Mouse (Mus musculus) leukemia stem cell, adult 10-12 weeks (primary cell): ENCODE results near the gene Rab34. TPM values are rescaled to one million over a fixed set of nuclear protein-coding genes. Genes with fewer than 3 reads are reported as not detected.

Experiments
- polyA plus RNA-seq: library from polyadenylated mRNA; stranded (reverse); fragments of >175 nt; gene quantifications from 2 replicates; pipeline ENCODE4 v1.2.3, GENCODE M21; 2012; ENCODE audit warnings: low replicate concordance

Rab34 gene
- 6.1 and 6.5 TPM in 2 replicates for polyA plus RNA-seq

GRCm38 (mm10) chr11:78188331-78189233 lies at the start of gene Rab34:
TSS of gene Rab34 (plus strand) at chr11:78188430.

GRCm38 (mm10) chr11:78164924-78165760 lies 23.1 kb upstream of the Rab34 start, which contains the start of gene Traf4:
TSS of gene Traf4 (minus strand) at chr11:78165589.

GRCm38 (mm10) chr11:78176402-78176862 lies 11.8 kb upstream of the Rab34 start, which contains the start of the genes Nek8 and Tlcd1:
TSS of gene Nek8 (minus strand) at chr11:78176675.
TSS of gene Tlcd1 (plus strand) at chr11:78176711.

GRCm38 (mm10) chr11:78182961-78183844 lies 5.0 kb upstream of the Rab34 start, which contains the start of gene Rpl23a:
TSS of gene Rpl23a (minus strand) at chr11:78183584.

GRCm38 (mm10) chr11:78193113-78193512 lies 4.9 kb downstream of the Rab34 start, which contains the start of gene Proca1:
TSS of gene Proca1 (plus strand) at chr11:78193392.

Other genes with a start within 250 kb of the Rab34 start
- 131 and 144 TPM in 2 replicates for gene Phf12, start 205.7 kb upstream of the Rab34 start, polyA plus RNA-seq
- 5.7 and 15.0 TPM in 2 replicates for gene Dhrs13, start 156.2 kb upstream of the Rab34 start, polyA plus RNA-seq
- 18.6 and 19.6 TPM in 2 replicates for gene Flot2, start 150.5 kb upstream of the Rab34 start, polyA plus RNA-seq
- 2.9 and 8.6 TPM in 2 replicates for gene Eral1, start 108.0 kb upstream of the Rab34 start, polyA plus RNA-seq
- 34.8 and 35.4 TPM in 2 replicates for gene Fam222b, start 93.8 kb upstream of the Rab34 start, polyA plus RNA-seq
- 69.0 and 176 TPM in 2 replicates for gene Traf4, start 22.8 kb upstream of the Rab34 start, polyA plus RNA-seq
- 13.6 and 18.0 TPM in 2 replicates for gene Nek8, start 11.8 kb upstream of the Rab34 start, polyA plus RNA-seq
- 281 and 738 TPM in 2 replicates for gene Tlcd1, start 11.7 kb upstream of the Rab34 start, polyA plus RNA-seq
- 121 and 683 TPM in 2 replicates for gene Rpl23a, start 4.8 kb upstream of the Rab34 start, polyA plus RNA-seq
- gene Proca1, start 5.0 kb downstream of the Rab34 start, polyA plus RNA-seq: not detected in 2 replicates
- gene Sdf2, start 57.3 kb downstream of the Rab34 start, polyA plus RNA-seq: 1.7 and 10.6 TPM in 2 replicates
- gene Supt6, start 57.6 kb downstream of the Rab34 start, polyA plus RNA-seq: 93.9 and 94.0 TPM in 2 replicates
- gene 2610507B11Rik, start 73.3 kb downstream of the Rab34 start, polyA plus RNA-seq: 12.0 and 69.9 TPM in 2 replicates
- gene BC030499, start 102.4 kb downstream of the Rab34 start, polyA plus RNA-seq: not detected in 2 replicates
- 13.8 and 44.5 TPM in 2 replicates for gene Spag5, start 113.1 kb downstream of the Rab34 start, polyA plus RNA-seq
- 0.27 and 1.1 TPM in 2 replicates for gene Aldoc, start 134.5 kb downstream of the Rab34 start, polyA plus RNA-seq
- 15.9 and 90.3 TPM in 2 replicates for gene Pigs, start 140.0 kb downstream of the Rab34 start, polyA plus RNA-seq
- gene Unc119, start 155.1 kb downstream of the Rab34 start, polyA plus RNA-seq: 13.1 and 20.8 TPM in 2 replicates
- gene Foxn1, start 198.1 kb downstream of the Rab34 start, polyA plus RNA-seq: not detected in 2 replicates
- 0.07 TPM in 1 of 2 replicates, not detected in the other for gene Slc13a2, start 233.8 kb downstream of the Rab34 start, polyA plus RNA-seq